Mouse (Mus musculus) cerebellum, postnatal 25 days (tissue): ENCODE data around the gene Zdhhc24.
"Not testable (repeated sequence)": the region's sequence is repeated elsewhere in the genome, so short reads cannot be mapped to it uniquely, and the experiment has no call there.

Source experiments
- DNase-seq, 2 experiments: peaks; one replicate each; pipeline ENCODE4 v3.0.0; 2021; ENCODE audit warnings: mixed read lengths in 2 of 2

Gene Zdhhc24

DNA sequence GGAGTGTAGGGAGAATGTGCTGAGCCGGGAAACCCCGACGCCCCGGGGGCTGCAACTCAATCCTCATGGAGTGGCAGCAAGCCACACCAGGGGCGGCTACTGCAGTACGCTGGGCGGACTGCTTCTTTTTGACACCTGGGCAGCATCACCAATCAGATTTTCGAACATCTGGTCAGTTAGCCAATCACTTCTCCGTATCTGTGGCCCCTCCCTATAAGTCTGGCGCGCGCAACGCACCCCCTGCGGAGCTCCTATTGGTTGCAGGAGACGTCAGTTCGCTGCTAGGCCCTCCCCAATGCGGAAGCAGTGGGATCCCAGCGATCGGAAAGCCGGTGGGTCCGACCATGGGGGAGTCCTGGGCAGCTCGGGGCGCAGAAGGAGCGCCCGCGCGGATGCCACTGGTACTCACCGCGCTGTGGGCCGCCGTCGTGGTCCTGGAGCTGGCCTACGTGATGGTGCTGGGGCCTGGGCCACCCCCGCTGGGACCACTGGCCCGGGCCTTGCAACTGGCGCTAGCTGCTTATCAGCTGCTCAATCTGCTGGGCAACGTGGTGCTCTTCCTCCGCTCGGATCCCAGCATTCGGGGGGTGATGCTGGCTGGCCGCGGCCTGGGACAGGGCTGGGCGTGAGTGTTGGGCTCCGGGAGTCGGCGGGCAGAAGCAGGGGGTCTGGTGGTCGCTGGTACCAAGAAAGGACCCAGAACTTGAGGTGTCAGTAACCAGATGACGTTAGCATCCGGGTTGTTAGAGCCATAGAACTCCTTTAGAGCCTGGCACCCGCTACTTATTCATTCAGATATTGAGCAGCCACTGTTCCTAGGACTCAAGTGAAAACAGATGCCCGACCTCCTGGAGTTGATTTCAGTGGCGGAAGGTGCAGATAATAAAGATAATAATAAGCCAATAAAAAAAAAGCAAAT is at the start of gene Zdhhc24:
TSS of gene Zdhhc24 (plus strand) at position 264 of the 919 bp plus-strand sequence.
- peak; percentile 97 for DNase-seq

DNA sequence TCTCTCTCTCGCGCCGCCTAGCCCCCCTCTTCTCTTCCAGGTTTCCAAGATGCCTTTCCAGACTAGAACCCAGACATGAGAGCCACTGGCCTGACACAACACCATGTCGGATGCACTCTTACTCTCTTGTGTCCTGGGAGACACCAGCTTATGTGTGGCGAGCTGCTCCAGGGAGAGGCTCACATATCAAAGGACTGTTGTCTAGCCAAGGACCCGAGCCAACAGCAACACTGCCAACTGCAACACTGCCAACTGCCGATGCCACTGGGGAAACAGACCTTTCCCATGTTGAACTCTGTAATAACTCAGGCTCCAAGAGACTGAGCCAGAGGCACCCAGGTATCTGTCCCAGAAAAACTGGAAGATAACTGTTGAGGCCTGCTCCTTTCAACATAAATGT is 49.3 kb upstream of the Zdhhc24 start:
- DNase-seq: peak; percentile 88 to 91

DNA sequence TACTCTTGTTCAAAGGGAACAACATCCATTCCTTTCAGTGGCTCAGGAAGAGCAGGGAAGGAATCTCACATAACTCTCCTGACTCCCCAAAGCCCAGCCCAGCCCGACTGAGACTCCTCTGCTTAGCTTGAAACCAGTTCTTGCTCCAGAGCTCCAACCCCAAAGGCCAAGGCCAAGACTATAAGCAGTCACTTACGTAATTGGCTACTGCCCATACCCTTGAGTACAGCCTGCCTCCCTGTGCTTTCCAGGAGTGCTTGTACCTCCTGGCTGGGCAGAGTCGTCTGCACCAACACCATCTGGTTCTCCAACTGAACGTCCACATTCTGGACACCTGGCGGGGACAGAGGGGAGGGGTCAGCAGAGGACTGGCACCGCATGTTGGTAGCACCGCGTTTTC is 44.5 kb upstream of the Zdhhc24 start:
- no peak for DNase-seq

DNA sequence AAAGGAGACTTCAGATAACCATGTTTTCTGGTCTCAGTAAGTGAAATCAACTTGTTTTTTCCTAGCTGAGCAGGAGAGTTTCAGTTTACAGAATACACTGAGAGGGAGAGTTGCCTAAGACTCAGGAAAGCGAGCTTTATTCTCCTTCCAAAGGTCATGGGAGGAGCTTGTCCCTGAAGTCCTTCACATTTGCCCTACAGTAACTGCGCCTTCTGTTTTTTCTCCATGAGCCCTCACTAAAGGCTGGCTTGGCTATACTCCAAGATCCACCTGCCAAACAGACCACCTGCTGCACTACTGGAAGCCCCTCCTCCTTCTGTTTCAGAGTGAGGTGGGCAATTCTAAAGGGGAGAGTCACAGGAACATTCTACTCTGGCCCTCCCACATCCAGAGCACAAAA is 42.4 kb upstream of the Zdhhc24 start:
- no peak for DNase-seq

DNA sequence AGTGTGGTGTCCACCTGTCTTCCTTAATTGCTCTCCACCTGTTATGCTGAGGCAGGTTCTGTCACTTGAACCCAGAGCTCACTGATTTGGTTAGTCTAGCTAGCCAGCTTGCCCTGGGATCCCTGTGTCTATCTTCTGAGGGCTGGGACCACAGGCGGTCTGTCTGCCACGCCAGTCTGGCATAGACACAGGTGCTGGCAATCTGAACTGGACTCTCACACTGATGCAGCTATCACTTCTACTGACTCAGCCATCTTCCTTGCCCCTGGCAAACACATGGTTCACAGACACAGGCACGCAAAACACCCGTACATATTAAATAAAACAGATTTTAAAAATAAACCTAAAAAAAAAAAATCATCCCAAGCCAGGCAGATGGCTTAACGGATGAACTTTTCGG is 41.4 kb upstream of the Zdhhc24 start:
- DNase-seq: peak in 1 of 2 experiments; percentile 34

DNA sequence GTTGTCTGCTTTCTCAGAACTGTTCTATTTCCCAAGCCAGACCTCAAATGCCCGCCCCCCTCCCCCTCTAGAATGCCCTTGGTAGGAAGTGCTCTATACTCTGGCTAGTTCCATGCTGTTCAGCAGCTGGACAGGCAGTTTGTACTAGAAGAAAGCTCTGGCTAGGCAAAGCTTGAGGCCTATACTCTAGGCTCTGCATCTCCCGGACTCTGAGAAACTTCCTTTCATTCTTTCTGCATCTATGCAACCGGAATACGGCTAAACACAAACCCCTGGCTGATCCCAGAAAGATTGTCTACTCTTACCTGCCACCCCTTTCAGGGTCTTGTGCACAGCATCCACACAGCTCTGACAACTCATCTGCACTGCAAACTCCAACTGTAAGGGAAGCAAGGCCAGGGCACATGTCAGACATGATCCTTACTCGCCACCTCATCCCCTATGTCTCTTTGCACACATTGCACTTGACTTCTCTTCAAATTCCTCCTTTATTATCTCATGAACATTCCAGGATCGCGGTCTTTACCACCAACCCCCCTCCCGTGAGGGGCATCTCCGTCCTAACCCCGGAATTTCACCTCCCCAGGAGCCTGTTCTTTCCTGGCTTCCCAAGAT is 39.8 kb upstream of the Zdhhc24 start:
- DNase-seq: no peak

DNA sequence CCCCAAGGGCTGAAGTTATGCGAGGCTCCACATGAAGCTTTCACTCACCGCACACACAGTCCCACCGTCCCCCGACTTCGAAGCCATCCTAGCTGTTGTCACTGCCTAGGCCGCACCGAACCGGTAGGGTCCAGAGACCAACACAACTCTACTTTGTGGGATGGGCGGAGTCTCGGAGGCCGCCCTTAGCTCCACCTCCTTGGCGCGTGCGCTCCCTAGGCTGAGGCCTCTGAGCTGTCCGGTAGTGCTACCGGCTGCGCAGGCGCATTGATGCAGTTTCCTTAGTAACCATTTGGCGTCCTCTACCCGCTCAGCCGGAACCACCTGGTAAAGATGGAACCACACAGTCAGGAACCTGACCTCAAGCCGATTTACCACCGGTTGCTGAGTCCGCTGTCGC is 39.3 kb upstream of the Zdhhc24 start, which contains the start of the genes Ccs and Ccdc87:
TSS of gene Ccs (minus strand) at position 184 of the 400 bp plus-strand sequence.
TSS of gene Ccdc87 (plus strand) at position 218 of the 400 bp plus-strand sequence.
- DNase-seq: peak; percentile 96 to 98

DNA sequence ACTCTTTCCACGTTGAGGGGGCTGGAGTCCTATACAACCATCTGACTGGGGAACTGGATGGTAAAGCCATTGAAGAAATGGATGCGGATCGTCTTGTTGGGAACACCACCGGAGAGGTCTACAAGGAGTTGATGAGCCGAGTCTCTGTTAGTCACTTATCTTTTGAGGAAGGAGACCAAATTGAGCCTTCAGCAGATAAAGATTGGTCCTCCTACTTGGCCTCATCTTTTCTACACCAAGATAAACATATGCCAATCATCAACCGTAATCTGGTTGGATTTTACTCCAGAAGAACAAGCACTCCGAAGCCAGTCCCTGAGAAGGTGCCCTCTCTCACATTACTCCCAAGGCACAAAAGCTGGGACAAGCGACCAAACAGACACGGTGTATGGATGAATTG is 37.6 kb upstream of the Zdhhc24 start:
- DNase-seq: no peak

DNA sequence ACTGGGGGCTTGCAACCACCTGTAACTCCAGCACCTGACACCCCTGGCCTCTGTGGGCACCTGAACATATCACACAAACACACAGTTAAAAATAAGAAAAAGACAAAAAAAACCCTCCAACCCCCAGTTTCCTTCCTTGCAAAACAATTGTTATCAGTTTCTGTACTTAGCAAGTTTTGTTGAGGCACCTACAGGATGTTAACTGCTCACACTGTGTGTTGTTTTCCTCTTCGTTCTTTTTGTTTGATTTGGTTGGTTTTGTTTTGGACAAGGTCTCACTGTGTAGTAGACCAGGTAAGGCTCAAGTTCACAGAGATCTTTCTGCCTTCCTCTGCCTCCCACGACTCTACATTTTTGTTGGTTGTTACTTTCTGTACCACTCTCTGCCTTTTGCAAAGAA is 35.9 kb upstream of the Zdhhc24 start:
- DNase-seq: no peak

DNA sequence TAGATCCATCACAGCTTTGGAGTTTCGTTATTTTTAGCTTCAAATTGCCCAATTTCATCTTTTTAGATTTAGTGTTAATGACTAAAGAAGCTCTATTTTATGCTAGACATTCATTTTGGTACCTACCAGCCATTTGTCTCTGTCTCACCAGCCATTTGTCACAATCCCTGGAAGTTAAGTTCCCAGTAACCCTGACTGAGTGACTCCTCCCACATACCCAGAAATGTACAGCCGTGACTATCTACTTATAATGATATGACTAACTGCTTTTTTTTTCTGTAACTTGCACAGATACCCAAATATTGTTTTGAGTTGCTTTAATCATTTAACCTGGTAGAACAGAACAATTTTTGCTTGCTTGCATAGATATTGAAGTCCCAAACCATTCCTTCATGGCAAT is 32.6 kb upstream of the Zdhhc24 start:
- DNase-seq: no peak

DNA sequence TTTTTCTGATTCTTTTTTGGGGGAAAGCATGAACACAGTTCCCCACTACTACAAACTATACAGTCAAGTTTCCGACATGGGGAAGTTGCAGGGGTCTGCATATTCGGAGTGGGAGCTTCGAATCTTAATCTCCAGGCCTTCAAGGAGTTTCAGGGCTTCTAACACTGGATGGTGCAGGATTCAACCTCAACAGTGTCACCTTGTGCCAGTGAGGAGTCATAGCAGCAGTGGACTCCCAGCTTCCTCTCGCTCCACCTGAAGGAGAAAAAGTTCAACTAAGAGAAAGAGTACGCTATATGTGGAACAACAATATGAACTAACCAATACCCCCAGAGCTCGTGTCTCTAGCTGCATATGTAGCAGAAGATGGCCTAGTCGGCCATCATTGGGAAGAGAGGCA is 31.0 kb upstream of the Zdhhc24 start:
- peak in 1 of 2 experiments; percentile 63 for DNase-seq

DNA sequence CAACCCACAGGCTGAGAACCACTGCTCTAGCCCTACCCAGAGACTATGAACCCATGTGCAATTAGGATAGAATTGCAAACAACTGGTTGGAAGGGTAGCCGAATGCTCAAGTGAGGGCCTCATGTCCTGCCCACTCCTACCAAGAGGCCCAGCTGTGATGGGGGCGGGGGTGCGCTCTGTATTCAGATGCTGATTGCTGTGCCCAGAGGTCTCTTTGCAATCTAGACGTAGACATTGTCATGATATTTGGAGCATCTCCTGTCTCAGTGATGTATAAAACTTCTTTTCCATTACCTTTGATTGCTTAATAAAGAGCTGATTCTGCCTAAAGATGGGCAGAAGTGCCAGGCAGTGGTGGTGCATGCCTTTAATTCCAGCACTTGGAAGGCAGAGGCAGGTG is 28.7 kb upstream of the Zdhhc24 start:
- DNase-seq: no peak

DNA sequence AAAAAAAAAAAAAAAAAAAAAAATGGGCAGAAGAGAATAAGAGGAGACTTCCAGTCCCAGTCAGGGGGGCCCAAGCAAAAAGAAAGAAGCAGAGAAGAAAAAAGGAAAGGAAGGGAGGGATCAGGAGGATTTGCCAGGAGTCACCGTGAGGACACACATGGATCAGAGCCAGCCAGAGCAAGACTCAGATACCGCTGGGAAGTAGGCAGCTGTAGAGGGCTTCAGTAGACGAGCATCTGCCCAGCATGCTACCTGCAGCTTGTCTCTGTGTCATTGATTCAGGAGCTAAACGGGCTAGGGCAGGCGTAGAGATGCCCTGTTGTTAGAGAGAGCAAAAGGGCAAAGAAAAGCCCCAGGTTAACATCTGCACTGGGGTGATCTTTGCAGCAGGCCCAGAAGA is 28.2 kb upstream of the Zdhhc24 start:
- no peak for DNase-seq

DNA sequence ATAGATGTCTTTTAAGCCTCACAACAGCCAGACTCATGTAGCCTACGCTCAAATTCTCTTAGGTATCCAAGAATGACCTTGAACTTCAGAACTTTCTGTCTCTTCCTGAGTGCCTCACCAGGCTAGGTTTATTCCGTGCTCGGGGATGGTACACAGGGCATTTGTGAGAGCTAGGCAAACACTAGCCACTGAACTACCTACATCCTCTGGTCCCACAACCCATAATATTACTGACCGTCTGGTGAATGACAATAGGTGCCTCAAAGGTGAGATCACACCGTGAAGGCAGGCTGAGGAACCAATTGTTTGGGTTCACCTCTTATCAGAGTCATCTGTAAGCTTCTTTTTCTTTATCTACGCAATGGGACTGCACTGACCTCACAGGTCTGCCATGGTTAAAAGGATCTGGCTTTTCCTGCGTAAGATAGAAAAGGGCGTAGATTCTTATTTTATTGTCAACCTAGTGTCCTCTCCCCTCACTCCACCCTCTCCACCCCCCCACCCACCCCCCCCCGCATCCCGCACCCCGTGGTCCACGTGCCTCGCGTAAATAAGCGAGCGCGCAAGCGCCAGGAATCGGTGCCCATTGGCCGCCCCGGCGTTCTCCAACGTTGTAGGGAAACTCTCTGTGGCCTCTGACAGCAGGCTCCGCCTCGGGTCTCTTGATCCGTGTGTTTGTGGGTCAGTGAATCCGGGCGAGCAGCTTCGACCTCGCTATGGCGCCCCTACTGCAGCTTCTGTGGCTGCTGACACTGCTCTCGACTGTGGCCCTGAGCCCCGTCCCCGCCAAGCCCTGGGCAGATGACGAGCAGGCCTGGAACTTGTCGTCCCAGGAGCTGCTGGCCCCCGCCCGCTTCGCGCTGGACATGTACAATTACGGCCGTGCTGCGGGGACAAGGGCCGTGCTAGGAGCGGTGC is 23.7 kb upstream of the Zdhhc24 start, which contains the start of gene Ctsf:
TSS of gene Ctsf (plus strand) at position 579 of the 918 bp plus-strand sequence.
- peak; percentile 96 for DNase-seq

DNA sequence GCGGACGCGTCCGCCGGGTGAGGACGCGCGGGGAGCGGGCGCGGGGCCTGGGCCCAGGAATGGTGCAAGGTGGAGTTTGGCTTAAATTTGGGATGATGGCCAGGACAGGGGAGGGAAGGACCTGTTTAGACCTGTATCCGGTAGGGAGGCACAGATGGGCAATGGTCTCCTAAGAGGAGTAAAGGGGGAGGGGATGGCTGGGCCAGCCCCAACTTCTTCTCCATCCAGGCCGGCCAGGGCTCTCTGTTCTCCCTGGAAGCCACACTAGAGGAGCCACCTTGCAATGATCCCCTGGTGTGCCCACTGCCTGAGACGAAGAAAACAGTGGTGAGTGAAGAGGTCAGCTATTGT is 23.0 kb upstream of the Zdhhc24 start:
- DNase-seq: no peak

DNA sequence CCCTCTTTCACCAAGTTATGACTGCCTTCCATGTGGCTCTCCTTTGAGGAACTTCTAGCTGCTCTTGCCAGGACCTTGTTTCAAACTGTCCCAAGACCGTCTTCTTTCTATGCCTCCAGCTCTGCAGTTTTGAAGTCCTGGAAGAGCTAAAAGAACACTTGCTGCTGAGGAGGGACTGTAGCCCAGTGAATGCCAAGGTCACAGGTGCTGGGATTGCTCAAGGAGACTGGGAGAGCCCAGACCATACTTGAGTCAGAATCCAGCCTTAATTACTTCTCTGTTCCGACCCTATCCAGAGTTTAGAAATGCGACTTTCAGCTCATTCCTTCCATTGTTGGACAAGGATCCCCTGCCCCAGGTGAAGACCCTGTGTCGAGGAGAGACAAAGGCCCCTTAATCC is 22.5 kb upstream of the Zdhhc24 start:
- DNase-seq: no peak

DNA sequence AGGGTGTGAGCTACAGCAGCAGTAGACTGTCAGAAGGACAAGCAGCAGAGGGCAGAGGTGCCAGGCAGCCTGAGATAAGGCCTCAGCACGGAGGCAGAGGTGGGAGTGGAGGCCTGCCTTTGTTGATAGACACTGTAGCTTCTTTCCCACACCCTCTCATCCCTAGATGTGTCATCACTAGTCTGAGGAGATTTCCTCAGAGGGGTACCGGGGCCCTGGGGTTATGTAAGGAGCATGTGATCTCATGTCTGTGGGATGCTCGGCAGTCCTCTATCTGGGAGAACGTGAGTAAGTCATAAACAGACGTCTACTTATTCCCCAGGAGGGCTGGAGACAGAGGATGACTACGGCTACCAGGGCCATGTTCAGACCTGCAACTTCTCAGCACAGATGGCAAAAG is 19.4 kb upstream of the Zdhhc24 start:
- DNase-seq: no peak

DNA sequence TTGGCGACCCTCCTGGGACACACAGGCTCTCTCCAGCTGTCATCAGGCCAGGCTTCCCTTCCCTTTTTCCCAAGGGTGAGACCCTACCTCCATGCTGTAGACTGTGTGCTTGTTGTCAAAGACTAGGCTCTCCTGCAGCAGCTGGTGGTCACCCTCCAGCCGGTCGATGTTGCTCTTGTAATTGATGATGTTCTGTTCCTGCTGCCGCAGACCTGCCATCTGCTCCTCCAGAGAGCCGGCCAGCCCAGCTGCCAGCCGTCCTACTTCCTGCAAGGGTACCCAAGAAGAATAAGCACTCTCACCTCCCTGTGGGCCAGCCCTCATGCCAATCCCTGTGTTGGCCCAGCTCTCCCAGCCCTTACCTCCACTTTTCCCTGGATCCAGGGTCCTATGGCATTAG is 15.4 kb upstream of the Zdhhc24 start:
- no peak for DNase-seq

DNA sequence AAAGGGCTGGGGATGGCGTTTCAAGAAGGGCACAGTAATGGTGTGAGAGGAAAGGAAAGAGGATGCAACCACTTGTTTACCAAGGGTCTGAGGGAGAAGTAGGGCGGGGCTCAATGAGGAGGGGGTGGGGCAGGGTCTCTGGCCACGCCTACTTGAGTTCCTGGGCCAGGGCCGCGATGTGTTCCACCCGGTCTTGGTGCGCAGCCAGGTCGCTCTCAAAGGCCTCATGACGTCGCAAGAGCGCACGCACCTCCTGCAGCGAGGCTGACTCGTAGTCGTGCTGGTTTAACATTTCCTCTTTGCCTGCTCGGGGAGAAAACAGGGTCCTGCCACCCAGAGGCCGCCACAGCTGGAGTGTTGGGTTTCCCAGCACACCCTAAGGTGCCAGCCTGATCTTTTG is 13.3 kb upstream of the Zdhhc24 start:
- DNase-seq: peak in 1 of 2 experiments; percentile 44

DNA sequence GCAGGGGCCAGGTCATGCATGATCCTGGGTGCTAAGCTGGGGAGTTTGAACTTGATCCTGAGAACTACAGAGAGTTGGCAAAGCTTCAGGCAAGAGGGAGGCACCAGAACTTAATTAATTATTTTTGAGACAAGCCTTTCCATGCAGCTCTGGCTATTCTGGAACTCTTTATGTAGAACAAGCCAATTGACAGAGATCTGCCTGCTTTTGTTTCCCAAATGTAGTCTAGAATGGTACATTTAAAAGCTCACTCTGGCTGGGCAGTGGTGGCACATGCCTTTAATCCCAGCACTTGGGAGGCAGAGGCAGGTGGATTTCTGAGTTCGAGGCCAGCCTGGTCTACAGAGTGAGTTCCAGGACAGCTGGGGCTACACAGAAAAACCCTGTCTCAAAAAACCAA is 3.9 kb upstream of the Zdhhc24 start:
- not testable (repeated sequence) for DNase-seq

DNA sequence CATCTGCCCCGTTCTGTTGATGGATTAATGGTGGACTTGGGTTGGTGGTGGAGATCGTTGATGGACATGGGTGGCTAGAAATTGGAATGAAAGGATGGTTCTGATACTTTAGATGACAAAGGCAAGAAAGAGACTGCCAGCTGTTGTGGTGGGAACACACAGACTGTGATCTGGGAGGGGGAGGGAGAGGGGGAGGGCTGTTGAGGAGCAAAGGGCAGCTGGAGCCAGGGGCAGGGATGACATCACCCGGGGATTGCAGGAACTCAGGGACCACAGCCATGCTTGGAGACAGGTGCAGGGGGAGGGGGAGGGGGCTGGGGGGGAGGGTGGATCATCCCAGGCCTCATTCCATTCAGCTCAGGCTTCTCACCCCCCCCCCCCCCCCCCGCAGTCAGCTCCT is 2.2 kb upstream of the Zdhhc24 start:
- DNase-seq: no peak

DNA sequence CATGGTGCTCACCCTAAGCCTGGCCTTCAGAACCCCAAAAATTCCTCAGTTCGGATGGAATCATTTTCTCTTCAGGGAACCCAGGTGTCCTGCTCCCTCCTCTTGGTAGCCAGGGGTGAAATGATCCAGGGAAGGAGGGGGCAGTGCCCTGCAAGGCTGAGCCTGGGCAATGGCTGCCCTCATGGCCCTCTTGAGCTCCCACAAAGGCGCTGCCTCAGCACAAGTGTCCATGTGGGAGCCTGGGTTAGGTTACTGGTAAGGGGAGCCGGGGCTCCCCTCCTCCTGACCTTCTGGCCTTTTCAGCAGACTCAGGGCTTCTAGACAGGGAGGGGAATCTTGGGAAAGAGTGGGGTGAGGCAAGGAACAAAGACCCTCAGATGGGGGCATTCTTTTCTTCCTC is 1.7 kb upstream of the Zdhhc24 start:
- DNase-seq: no peak

DNA sequence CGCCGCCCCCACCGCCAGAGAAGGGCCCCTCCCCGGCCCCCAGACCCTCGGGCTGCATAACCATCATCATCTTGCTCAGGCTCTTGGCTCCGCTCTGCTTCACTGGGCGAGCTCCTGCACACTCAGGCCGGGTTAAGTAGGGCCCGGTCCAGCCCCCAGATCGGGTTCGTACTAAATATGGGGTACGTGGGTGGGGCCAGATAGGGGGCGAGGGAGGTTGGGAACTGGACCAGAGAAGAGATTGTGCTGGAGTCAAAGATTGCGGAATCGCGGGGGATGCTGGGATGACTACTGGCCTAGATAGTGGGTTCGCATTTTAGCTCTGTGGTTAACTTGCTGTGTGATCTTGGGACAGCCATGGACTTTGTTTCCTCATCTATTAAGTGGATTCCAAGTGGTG is 683 bp upstream of the Zdhhc24 start, which contains the start of gene Actn3:
TSS of gene Actn3 (minus strand) at position 125 of the 400 bp plus-strand sequence.
- DNase-seq: peak in 1 of 2 experiments; percentile 20
